Mouse (Mus musculus): ENCODE results near the gene 2010106E10Rik.

DNA sequence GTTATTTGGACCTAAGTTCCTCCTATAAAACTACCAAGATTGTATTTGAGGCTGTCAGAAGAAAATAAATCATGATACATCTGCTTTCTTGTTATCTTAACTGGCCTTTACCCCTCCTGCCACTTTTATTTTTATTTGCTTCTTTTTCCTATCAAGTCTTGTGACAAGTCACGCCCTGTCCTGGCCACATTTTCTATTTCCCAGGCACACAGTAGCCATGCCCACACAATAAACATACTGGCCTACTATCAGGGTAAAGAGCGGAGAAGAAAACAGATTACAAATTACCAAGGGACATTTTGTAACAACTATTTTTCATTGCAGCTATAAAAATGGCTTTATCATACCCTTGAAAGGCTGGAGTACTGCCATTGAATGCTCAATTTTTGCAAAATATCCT, 10.6 kb downstream of the 2010106E10Rik start:
- TF ChIP-seq POLR2A (IDR thresholded peaks at IDR 0.05; ENCODE audit: borderline replicate concordance, control insufficient read depth, low read depth, low read length) = no peak
- no peak for TF ChIP-seq CTCF (IDR thresholded peaks at IDR 0.05; ENCODE audit: control insufficient read depth, insufficient read depth, low read length)

All from bone marrow, adult 2 months (tissue).